Mouse (Mus musculus) cerebellum, adult 18-20 months (tissue): ENCODE data around the gene Lrg1.

Experiments used
- DNase-seq, 2 experiments: peaks; one replicate each; pipeline ENCODE4 v3.0.0; 2021

The Lrg1 gene

GRCm38 (mm10) chr17:56121826-56122225, at the start of gene Lrg1:
Gene Lrg1, minus strand, starts transcription at chr17:56122001.
- no peak for DNase-seq

DNA sequence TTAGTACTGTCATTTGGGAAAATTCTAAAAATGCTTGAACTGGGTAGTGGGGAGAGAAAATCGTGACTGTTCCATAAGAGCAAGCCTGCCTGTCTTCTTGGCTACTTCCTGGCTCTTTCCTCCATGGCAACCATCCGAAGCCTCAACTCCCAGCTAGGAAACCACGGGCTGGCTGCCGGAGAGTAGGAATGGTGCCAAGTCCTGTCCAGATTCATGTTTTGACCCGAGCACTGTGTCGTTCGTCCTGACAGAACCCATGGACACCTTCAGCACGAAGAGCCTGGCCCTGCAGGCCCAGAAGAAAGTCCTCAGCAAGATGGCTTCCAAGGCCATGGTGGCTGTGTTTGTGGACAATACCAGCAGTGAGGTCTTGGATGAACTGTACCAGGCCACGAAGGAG, 49.7 kb upstream of the Lrg1 start:
- no peak for DNase-seq

GRCm38 (mm10) chr17:56170636-56171035, 48.8 kb upstream of the Lrg1 start:
- no peak for DNase-seq

DNA sequence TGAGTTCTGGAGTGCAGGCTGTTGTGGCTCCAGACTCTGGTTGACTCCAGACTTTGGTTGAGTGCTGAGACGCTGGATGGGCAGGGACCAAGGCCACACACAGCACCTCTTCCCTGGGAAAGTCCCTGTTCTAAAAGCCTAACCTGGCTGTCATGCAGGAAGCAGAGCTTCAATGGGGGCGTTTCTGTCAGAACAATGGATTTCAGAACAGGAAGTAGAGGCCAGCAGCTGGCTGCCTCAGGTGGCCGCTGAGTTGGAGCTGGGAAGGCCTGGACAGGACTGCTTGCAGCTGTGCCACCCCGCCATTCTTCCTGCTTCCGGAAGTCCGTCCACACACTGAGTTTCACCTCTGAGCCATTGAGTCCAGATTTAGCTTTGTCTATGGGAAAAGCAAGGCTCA, 48.0 kb upstream of the Lrg1 start:
- DNase-seq: no peak

DNA sequence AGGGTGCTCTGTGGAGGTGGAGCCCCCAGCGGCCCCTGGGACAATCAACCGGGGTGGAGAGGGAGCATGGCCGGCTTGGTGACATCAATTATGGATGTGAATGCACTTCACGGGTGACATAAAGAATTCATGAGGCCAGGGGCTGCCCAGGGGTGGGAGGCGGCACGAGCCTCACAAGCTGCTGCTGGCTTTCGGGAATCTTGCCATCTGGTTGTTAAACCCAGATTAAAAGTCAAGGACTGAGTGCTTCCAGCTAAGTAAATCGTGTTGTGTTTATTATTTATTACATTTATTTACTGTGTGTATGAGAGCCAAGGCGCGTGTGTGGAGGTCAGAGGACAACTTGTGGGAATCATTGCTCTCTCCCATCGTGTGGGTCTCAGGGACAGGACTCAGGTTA, 43.9 kb upstream of the Lrg1 start:
- DNase-seq: no peak

- DNase-seq: no peak
Measured at GRCm38 (mm10) chr17:56164510-56164909, 42.7 kb upstream of the Lrg1 start.

DNA sequence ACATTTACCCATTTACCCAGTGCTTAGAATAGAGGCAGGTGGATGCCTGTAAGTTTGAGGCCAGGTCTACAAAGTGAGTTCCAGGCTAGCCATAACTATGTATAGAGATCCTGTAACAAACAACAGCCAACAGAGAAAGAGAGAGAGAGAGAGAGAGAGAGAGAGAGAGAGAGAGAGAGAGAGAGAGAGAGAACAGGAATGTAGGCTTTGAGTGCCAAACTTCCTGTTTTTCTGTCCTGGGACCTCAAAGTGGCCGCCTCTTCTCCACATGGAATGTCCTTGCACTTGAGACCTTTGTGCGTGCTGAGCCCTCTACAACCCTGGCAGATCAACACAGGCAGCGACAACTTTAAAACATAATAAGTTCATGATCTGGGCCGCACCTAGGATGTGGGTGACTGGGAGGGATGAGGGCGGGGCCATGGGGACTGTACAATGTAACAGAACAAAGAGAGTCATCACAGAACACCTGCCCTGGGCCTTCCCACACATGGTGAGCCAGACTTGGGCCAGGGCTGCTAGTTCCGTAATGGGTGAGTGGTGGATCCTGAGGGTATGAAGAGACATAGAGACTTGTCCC, 41.8 kb upstream of the Lrg1 start:
- no peak for DNase-seq

- DNase-seq: peak; percentile 93 to 97
Measured at GRCm38 (mm10) chr17:56162231-56162774, 40.5 kb upstream of the Lrg1 start, which contains the start of gene Tnfaip8l1. Gene Tnfaip8l1, plus strand, starts transcription at chr17:56162477.

DNA sequence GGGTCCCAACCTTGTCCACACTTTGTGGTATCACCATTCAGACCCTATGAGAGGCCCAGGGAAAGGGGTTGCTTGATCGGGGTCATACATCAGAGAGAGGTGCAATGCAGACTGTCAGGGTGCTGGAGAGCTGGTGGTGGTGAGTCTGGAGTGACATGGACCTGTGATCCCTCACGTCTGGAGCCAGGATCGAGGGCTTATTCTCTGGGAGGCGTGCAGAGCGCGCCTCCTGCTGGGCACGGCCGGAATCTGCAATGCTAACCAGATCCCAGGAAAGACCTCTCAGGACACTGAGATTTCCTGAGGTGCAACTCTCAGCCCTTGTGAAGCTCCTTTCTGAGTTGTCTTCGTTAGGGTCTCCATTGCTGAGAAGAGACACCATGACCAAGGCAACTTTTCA, 37.9 kb upstream of the Lrg1 start:
- peak; percentile 41 to 66 for DNase-seq

- no peak for DNase-seq
Measured at GRCm38 (mm10) chr17:56153643-56154042, 31.8 kb upstream of the Lrg1 start.

DNA sequence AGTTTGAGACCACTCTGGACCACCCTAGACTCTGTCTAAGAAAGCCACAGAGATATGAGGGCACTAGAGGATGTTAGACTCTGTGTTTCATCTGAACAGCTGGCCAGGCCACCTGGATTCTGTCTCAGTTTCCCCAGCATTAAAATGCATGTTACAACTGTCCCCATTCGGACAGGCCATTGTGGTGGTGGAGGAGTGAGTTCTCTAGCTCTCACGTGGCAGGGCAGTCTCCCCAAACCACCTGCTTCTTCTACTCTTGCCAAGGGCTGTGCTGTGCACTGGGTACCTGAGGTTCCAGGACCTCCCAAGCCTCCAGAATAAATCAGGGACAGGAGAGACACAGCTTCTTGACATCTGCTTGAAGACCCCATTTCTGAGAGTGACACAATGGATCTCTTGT, 28.1 kb upstream of the Lrg1 start:
- DNase-seq: no peak

DNA sequence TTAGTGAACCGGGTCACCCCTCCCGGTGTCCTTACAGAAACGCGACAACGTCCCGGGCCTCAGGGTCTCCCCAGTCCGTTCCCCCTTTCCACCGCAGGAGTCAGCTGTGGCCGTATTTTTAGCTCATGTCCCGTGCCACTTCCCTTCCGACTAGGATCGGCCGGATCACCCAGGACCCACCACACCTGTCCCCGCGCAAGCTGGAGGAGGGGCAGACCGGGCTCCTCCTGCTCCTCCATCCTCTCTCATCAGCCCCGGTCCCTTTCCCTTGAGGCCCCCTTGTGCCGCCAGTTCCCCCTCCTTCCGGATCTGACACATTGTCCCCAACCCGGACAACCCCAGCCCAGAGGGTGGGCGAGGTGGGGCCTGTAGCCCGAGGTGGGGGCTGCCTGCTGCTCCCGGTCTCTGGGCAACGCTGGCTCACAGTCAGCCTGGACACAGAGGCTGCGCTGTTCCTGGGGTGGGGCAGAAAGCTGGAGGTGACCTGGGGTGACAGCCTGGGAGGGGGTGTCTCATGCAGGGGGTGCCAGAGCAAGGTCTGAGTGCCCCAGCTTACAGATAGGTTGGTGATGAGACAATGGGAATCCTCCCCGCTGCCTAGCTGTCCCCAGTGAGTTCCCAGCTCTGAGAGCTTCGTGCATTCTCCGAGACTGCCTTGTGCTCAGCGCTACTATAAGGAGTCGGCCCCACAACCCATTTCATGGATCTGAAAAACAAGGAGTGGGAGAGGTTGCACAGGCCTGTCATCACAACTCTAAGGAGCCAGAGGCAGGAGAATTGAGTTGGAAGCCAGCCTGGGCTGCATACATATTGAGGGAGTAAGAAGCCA, 27.2 kb upstream of the Lrg1 start:
- DNase-seq: no peak

DNA sequence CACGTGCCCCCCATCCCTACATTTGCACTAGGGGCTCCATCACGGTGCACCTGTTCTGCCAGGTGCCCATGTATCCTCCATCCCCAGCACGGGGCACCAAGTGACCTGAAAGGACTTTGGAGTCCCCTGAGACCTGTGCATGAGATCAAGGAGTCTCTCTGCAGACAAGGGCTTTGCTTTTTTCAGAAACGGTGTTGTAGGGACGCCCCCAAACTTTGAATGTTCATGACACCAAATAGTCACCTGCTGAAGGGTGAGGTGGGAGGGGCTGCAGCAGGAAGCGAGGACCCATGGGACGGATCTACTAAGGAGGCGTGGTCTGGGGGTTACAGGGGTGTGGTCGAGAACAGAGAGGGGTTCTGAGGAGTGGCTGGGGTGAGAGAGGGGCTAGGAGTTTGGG, 26.5 kb upstream of the Lrg1 start:
- DNase-seq: no peak

GRCm38 (mm10) chr17:56147420-56147819, 25.6 kb upstream of the Lrg1 start:
- DNase-seq: no peak

DNA sequence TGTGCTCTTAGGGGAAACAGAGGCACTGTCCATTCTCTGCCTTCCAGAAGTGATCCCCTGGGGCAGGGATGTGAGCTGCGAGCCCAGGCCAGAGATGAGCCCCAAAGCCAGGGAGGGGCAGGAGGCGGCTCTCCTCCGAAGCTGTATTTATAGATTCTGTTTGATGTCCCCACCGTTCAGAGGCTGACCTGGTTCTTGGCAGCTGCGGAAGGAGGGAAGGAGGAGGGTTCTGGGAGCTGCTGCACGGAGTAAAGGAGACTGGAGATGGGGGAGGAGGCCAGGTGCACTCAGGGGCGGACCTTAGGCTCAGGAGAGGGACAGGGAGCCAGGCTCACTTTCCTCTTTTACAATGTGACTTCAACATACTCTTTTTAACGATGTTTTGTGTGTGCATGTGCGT, 24.3 kb upstream of the Lrg1 start:
- DNase-seq: no peak

DNA sequence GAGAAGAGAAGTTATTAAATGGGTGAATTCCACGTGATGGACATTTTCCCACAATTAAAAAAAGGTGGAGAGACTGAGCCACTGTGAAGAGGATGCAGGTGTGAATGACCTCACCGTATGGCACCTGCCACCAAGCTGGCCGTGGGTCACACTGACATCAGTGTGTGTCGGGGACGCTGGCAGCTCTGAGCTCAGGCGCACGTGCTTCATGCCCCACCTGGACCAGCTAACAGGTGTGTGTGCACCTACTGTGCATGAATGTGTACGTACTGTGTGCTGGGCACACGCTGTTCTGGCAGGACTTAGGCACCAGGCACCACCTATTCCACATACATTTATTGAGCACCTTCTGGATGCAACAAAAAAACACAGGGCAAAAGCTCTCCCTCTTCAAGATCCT, 22.7 kb upstream of the Lrg1 start:
- DNase-seq: no peak

DNA sequence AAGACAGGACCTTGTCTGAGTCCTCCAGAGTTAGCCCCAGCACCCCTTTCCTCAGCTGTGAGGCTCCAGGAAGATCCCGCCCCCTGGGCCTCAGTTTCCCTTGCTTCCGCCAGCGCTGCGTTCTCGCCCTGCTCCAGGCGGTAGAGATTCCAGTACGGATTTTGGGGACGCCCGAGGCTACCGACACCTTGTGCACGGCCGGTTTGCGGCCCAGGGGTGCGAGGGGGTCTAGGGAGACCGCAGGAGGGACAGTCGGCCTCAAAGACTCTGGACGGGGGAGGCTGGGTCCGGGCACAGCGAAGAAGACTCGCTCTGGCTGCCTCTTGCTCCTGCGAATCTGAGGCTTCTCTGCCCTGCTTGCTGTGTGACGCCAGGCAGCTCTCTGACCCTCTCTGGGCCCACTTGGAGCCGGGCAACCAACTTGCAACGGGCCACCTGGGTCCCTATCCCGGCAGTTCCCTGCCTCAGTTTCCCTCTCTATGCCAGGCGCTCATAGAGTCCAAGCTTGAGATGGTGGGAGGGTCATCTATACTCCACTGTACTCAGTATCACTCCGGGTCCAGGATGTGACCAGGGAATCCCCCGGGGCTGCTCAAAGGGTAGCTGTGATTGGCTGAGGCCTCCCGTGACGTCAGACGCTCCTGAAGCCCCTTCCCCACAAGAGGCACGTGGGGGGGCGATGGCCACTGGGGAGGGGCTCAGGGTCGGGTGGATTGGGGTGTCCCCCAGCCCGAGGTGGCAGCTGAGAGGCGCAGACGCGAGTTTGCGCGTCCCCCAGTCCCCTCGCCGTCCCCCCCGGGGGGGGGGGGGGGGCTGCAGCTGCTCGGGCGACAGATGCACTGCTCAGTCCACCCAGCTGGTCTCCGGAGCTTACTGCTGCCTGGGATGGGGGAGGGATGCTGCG, 20.2 kb upstream of the Lrg1 start:
- peak; percentile 77 to 81 for DNase-seq

- DNase-seq: peak in 1 of 2 experiments; percentile 80
Measured at GRCm38 (mm10) chr17:56139858-56140595, 18.2 kb upstream of the Lrg1 start, which contains the start of gene Sema6b. Gene Sema6b, minus strand, starts transcription at chr17:56140343.

- peak; percentile 48 to 59 for DNase-seq
Measured at GRCm38 (mm10) chr17:56139355-56139754, 17.6 kb upstream of the Lrg1 start.

GRCm38 (mm10) chr17:56137839-56138613, 16.2 kb upstream of the Lrg1 start:
- DNase-seq: peak in 1 of 2 experiments; percentile 31

GRCm38 (mm10) chr17:56136558-56136957, 14.8 kb upstream of the Lrg1 start:
- no peak for DNase-seq
